Mouse (Mus musculus) spleen, adult 2 months (tissue): Measurements from ENCODE around the gene Olfr173.

Experiments
- CTCF ChIP-seq: fragments of 200-500 bp; IDR thresholded peaks from 2 replicates; pipeline ENCODE4 v1.5.1; 2011; ENCODE audit warnings: mild to moderate bottlenecking, inconsistent platforms; ENCODE audit not compliant: insufficient read depth, insufficient read length, insufficient replicate concordance; ENCODE audit errors: extremely low read depth
- POLR2A ChIP-seq: fragments of 200-500 bp; IDR thresholded peaks from 2 replicates; pipeline ENCODE4 v1.6.1; 2011; ENCODE audit warnings: low read depth, low read length, inconsistent platforms

DNA sequence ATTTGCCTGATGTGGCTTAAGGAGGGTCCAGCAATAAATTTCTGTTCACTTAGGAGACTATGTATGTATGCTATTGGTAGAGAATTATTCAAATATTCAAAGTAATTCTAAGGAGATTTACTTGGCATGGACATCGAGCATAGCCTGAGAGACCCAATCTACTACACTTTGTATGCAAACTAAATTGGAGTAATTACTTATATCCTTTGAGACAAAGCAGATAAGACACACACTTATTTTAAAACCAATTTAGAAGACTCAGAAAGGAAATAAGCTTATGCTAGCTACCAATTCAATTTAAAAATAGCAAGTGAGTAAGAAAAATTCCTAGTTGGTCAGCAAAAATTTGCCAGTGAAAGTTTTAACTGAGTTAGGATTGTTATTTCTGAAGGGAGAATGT is 37.0 kb downstream of the Olfr173 start, which contains the start of gene Olfr172:
- TF ChIP-seq POLR2A (no peak), CTCF (no peak)
